Mouse (Mus musculus): Measurements from ENCODE around the gene Brd9. TPM values are rescaled to one million over a fixed set of nuclear protein-coding genes. Genes with fewer than 3 reads are reported as not detected.
"Not testable (repeated sequence)": the region's sequence is repeated elsewhere in the genome, so short reads cannot be mapped to it uniquely, and the experiment has no call there.

The Brd9 gene
- total RNA-seq, 2 experiments from 2014 or later: 23.3 to 24.8 TPM

GRCm38 (mm10) chr13:73974523-73974922 is 36.9 kb downstream of the Brd9 start:
- DNase-seq: no peak
- intact Hi-C loops (cut with DNase I): loop anchor here (5.0 kb wide), 1 partner anchor 123 kb away; no protein-coding TSS in a partner anchor

- DNase-seq: no peak
- intact Hi-C loops (cut with DNase I): no loop called here
Measured at GRCm38 (mm10) chr13:73976935-73977334, 39.3 kb downstream of the Brd9 start.

DNA sequence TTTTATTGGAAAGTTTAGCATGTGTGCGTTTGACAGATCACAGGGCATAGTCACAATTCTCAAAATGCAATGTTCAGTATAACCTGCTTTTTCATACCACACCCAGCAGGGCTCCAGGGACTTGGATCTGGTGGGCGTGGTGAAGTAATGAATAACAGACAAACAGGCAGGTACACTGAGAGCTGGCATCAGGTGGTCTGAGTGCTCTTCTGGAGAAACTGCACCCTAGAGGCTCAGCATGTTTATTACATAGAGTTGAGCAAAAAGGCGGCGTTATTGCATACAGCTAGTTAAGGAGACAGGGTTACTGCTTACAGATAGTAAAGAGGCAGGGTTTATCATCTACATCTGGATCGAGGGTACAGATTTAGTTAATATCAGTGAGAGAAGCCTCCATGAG is 52.7 kb downstream of the Brd9 start:
- DNase-seq: no peak
- intact Hi-C loops (cut with DNase I): no loop called here

GRCm38 (mm10) chr13:73990761-73991160 is 53.1 kb downstream of the Brd9 start:
- intact Hi-C loops (cut with DNase I): no loop called here
- no peak for DNase-seq

- DNase-seq: peak; percentile 23 to 29
- intact Hi-C loops (cut with DNase I): no loop called here
Measured at GRCm38 (mm10) chr13:73991267-73991666, 53.7 kb downstream of the Brd9 start.

DNA sequence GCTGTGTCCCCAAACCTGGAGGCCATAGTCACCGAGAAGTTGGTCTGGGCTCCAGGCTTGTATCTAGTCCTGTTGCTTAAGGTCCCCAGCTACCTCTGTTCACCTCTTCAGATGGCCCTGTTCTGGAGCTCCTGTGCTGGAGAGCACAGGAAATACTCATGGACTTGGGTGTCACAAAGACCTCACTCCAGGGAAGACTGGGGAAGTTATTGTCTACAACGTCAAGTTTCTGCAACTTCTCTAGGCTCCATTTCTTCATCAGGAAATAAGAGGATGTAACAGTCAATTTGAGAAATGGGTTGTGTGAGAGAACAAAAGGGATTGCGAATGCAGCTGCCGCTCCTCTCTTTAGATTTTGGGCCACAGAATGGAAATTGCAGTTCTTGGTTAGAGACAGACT is 58.8 kb downstream of the Brd9 start:
- intact Hi-C loops (cut with DNase I): no loop called here
- no peak for DNase-seq

DNA sequence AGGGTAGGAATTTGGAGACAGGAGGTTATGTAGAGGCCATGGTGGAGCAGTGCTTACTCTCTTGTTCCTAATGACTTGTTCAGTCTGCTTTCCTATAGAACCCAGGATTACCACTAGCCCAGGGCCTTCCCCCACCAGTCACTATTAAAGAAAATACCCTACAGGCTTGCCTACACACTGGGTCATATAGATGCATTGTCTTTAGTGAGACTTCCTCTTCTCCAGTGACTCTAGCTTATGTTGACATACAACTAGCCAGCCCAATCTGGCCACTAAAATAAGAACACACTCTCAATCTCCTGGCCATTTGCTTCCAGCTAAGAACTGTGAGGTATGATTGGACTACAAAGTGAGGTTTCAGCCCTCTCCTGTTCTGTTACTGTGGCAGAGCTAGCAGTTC is 62.9 kb downstream of the Brd9 start:
- no peak for DNase-seq
- intact Hi-C loops (cut with DNase I): no loop called here

DNA sequence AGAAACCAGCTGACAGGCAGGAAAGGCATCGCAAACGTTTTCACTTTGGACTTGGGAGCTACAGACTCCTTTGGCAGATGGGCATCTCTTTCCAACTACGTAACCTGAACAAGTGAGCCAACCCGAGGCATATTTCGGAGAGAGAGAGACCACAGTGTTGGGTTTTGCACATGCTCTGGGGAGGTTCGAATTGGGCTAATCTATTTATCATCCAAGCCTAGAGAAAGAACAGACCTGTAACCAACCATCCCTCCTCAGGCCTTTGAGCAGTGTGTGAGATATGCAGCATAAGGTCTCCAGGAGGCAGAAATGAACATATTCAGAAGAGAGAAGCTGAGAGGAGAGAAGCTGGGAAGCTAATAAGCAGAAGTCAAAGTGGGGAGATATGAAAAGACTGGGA is 63.4 kb downstream of the Brd9 start:
- intact Hi-C loops (cut with DNase I): no loop called here
- no peak for DNase-seq

DNA sequence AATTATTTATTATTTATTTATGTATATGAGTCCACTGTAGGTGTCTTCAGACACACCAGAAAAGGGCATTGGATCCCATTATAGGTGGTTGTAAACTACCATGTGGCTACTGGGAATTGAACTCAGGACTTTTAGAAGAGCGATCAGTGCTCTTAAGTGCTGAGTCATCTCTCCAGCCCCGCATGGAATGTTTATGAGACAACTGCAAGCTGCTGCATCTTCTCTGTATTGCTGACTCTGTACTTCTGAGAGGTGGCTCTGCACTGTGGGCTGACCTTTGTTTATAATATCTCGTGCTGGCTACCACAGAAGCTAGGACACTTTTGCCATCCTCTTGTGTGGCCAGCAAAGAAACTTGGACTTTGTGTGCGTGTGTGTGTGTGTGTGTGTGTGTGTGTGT is 63.9 kb downstream of the Brd9 start:
- no peak for DNase-seq

GRCm38 (mm10) chr13:74006881-74007280 is 69.3 kb downstream of the Brd9 start:
- intact Hi-C loops (cut with DNase I); DNase-seq: not testable (repeated sequence)

More for the DNA sequence above, 63.9 kb downstream of the Brd9 start:
- intact Hi-C loops (cut with DNase I): no loop called here

GRCm38 (mm10) chr13:74008216-74008615 is 70.6 kb downstream of the Brd9 start:
- intact Hi-C loops (cut with DNase I); DNase-seq: not testable (repeated sequence)

GRCm38 (mm10) chr13:74008948-74009718 is 71.5 kb downstream of the Brd9 start, which contains the start of gene Tppp:
TSS of gene Tppp (plus strand) at chr13:74009407.
- intact Hi-C loops (cut with DNase I): no loop called here
- DNase-seq: peak; percentile 95 to 96

- intact Hi-C loops (cut with DNase I): no loop called here
- DNase-seq: peak; percentile 76 to 77
Measured at GRCm38 (mm10) chr13:74009791-74010614, 72.4 kb downstream of the Brd9 start.

Small RNA genes within 50 kb of the gene (microRNA-seq; reads per million reads assigned to microRNA genes)
- gene Gm25197: 0 reads per million in 2 experiments

Other genes with a start within 250 kb of the Brd9 start
- gene Slc6a19, start 232.9 kb upstream of the Brd9 start, total RNA-seq (2021): under 1 TPM in 1 of 2 experiments, not detected in 1; 0.12 TPM
- gene Slc12a7, start 204.7 kb upstream of the Brd9 start, total RNA-seq (2021): 100 to 1,000 TPM; 151 to 165 TPM
- gene Nkd2, start 90.2 kb upstream of the Brd9 start, total RNA-seq (2021): 1 to 10 TPM; 1.7 to 2.2 TPM
- 1 to 10 TPM in 1 of 2 experiments, under 1 TPM in 1; 0.62 to 1.4 TPM for gene Trip13, start within 50 bp of the Brd9 start, total RNA-seq (2021)
- not detected for gene Zdhhc11, start 26.0 kb downstream of the Brd9 start, total RNA-seq (2021)
- gene Tppp, start 71.6 kb downstream of the Brd9 start, total RNA-seq (2021): 10 to 100 TPM; 17.2 to 24.1 TPM
- 1 to 10 TPM; 1.6 to 2.2 TPM for gene Cep72, start 124.5 kb downstream of the Brd9 start, total RNA-seq (2021)
- under 1 TPM; 0.38 to 0.44 TPM for gene Slc9a3, start 183.6 kb downstream of the Brd9 start, total RNA-seq (2021)